Mouse (Mus musculus): ENCODE results near the gene Cul1. TPM values are rescaled to one million over a fixed set of nuclear protein-coding genes. Genes with fewer than 3 reads are reported as not detected.
A peak's percentile ranks its signal among the peaks of the same experiment; 100 is the strongest.

The Cul1 gene
- total and polyA plus RNA-seq, 2 experiments from 2014 or later: 110 to 121 TPM

DNA sequence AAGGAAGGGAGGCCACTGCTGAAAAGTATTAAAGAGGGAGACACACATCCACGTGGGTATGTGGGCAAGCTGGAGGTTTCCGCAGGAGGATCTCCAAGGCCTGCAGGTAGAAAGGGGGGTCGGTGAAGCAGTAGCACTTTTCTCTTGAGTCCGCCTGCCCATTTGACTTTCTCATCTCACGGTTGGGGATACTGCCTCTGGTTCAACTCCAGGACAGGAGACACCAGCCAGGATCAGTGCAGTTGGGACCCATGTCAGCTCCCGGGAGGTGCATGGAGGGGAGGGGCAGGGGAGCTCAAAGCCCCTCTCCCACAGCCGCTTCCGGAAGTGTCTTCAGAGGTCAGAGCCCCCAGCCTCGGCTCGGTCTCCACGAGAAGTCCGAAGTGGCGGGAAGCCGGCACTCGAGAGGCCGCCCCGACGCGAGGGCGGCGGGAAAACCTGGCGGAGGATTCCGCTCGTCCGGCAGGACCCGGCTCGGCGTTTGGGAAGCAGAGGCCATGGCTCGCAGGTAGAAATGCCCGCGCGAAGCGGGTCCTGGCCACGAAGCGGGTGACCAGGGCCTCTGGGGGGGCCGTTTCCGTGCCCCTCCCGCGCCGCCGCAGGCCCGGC lies 428 bp downstream of the Cul1 start:
- Histone ChIP-seq H3K4me1 (ENCODE audit: insufficient read depth, low read length) (peaks cover 6% of the 10 kb centered on the region), H3K27ac (ENCODE audit: low read depth, low read length) (peak overlapping the region; percentile 99), H3K4me3 (ENCODE audit: low read depth, low read length) (peak overlapping the region; percentile 97), H3K27me3 (ENCODE audit: insufficient read depth, low read length) (no peaks in the 10 kb centered on the region), H3K9ac (replicated peaks; ENCODE audit: low read length, poor library complexity, severe bottlenecking) (peak overlapping the region; percentile 100), H3K36me3 (ENCODE audit: insufficient read depth, low read length) (no peaks in the 10 kb centered on the region), H3K4me2 (ENCODE audit: low read depth, low read length, poor library complexity, severe bottlenecking) (peak overlapping the region; percentile 86), H3K9me3 (ENCODE audit: low read length) (no peaks in the 10 kb centered on the region)
- TF ChIP-seq CTCF (IDR thresholded peaks at IDR 0.05): no peak
- DNase-seq (ENCODE audit: low spot score): peak; percentile 65
- ATAC-seq (ENCODE audit: low FRiP score): peak; percentile 68
- under 1% methylated on average over 39 of the region's 42 CpGs for WGBS

GRCm38 (mm10) chr6:47454131-47454574 lies 955 bp downstream of the Cul1 start:
- Histone ChIP-seq H3K9me3 (ENCODE audit: low read length) (no peaks in the 10 kb centered on the region), H3K4me1 (ENCODE audit: insufficient read depth, low read length) (peaks cover 6% of the 10 kb centered on the region), H3K36me3 (ENCODE audit: insufficient read depth, low read length) (no peaks in the 10 kb centered on the region), H3K4me3 (ENCODE audit: low read depth, low read length) (peak overlapping the region; percentile 97), H3K4me2 (ENCODE audit: low read depth, low read length, poor library complexity, severe bottlenecking) (peak overlapping the region; percentile 86), H3K9ac (replicated peaks; ENCODE audit: low read length, poor library complexity, severe bottlenecking) (peak overlapping the region; percentile 100), H3K27me3 (ENCODE audit: insufficient read depth, low read length) (no peaks in the 10 kb centered on the region), H3K27ac (ENCODE audit: low read depth, low read length) (peak overlapping the region; percentile 99)
- DNase-seq (ENCODE audit: low spot score): peak; percentile 67
- ATAC-seq (ENCODE audit: low FRiP score): peak; percentile 91
- WGBS: under 1% methylated on average over 31 of the region's 72 CpGs
- TF ChIP-seq CTCF (IDR thresholded peaks at IDR 0.05): no peak

GRCm38 (mm10) chr6:47454575-47455571 lies 1.7 kb downstream of the Cul1 start:
- H3K9me3 ChIP-seq (ENCODE audit: low read length): no peaks in the 10 kb centered on the region
- under 1% methylated on average over 63 of the region's 79 CpGs for WGBS
- peak overlapping the region; percentile 99 for H3K27ac ChIP-seq (ENCODE audit: low read depth, low read length)
- peaks cover 6% of the 10 kb centered on the region for H3K4me1 ChIP-seq (ENCODE audit: insufficient read depth, low read length)
- peak overlapping the region; percentile 86 for H3K4me2 ChIP-seq (ENCODE audit: low read depth, low read length, poor library complexity, severe bottlenecking)
- H3K9ac ChIP-seq (replicated peaks; ENCODE audit: low read length, poor library complexity, severe bottlenecking): peak overlapping the region; percentile 100
- ATAC-seq (ENCODE audit: low FRiP score) (peak; percentile 75), DNase-seq (ENCODE audit: low spot score) (peak; percentile 54)
- TF ChIP-seq CTCF (IDR thresholded peaks at IDR 0.05): no peak
- H3K27me3 ChIP-seq (ENCODE audit: insufficient read depth, low read length): no peaks in the 10 kb centered on the region
- H3K4me3 ChIP-seq (ENCODE audit: low read depth, low read length): peak overlapping the region; percentile 97
- H3K36me3 ChIP-seq (ENCODE audit: insufficient read depth, low read length): no peaks in the 10 kb centered on the region

DNA sequence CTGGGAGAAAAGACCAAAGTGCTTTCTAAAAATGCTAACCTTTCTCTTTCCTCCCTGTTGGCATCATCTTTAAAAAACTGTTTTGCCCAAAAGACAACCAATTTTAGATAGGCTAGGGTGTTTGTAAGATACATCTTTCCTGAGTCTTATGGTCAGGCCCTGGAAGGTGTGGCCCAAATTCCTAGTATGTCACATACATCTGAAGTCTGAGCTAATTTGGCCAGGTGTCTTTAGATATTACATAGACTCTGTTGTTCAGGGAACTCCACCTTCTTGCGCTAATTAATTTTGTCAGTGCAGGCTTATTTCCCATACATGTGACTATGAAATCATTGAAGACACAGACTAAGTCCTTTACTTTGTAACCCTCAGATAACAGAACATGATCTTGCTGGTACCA lies 2.6 kb downstream of the Cul1 start:
- ATAC-seq (ENCODE audit: low FRiP score) (no peak), DNase-seq (ENCODE audit: low spot score) (no peak)
- TF ChIP-seq CTCF (IDR thresholded peaks at IDR 0.05): no peak
- 67% methylated on average over 1 of the region's 1 CpGs for WGBS
- H3K4me3 ChIP-seq (ENCODE audit: low read depth, low read length): peak overlapping the region; percentile 97; the same call in 1 of the 2 replicates
- H3K27ac ChIP-seq (ENCODE audit: low read depth, low read length): no peak overlapping the region
- no peaks in the 10 kb centered on the region for H3K27me3 ChIP-seq (ENCODE audit: insufficient read depth, low read length)
- peaks cover 10% of the 10 kb centered on the region for H3K4me1 ChIP-seq (ENCODE audit: insufficient read depth, low read length)
- H3K4me2 ChIP-seq (ENCODE audit: low read depth, low read length, poor library complexity, severe bottlenecking): peak overlapping the region; percentile 86
- H3K9me3 ChIP-seq (ENCODE audit: low read length): no peaks in the 10 kb centered on the region
- 0 out of 2 replicates have a peak overlapping the region, but pooled peaks have one; percentile 100 for H3K9ac ChIP-seq (replicated peaks; ENCODE audit: low read length, poor library complexity, severe bottlenecking)
- no peaks in the 10 kb centered on the region for H3K36me3 ChIP-seq (ENCODE audit: insufficient read depth, low read length)

DNA sequence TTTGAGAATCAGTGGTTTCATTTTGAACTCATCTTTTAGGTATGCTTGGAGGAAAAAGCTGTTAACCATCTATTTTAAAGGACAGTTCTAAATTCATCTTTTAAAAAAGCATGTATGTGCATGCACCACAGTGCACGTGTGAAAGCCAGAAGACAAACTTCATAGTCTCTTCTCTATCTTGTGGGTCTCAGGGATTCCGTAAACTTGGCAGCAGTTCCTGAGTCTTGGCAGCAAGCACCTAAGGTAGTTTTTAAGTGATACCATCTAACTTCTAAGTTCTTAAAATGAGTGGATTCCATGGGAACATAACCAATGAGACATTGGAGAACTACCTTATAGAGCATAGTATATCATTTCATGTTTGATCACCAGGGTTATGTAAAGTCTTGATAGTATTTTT lies 3.7 kb downstream of the Cul1 start:
- H3K4me1 ChIP-seq (ENCODE audit: insufficient read depth, low read length): peaks cover 10% of the 10 kb centered on the region
- ATAC-seq (ENCODE audit: low FRiP score) (no peak), DNase-seq (ENCODE audit: low spot score) (no peak)
- H3K36me3 ChIP-seq (ENCODE audit: insufficient read depth, low read length): no peaks in the 10 kb centered on the region
- no peaks in the 10 kb centered on the region for H3K27me3 ChIP-seq (ENCODE audit: insufficient read depth, low read length)
- H3K27ac ChIP-seq (ENCODE audit: low read depth, low read length): no peak overlapping the region
- no peak overlapping the region for H3K9ac ChIP-seq (replicated peaks; ENCODE audit: low read length, poor library complexity, severe bottlenecking)
- H3K9me3 ChIP-seq (ENCODE audit: low read length): no peaks in the 10 kb centered on the region
- H3K4me3 ChIP-seq (ENCODE audit: low read depth, low read length): no peak overlapping the region
- TF ChIP-seq CTCF (IDR thresholded peaks at IDR 0.05): no peak
- 66% methylated on average over 2 of the region's 2 CpGs for WGBS
- H3K4me2 ChIP-seq (ENCODE audit: low read depth, low read length, poor library complexity, severe bottlenecking): no peak overlapping the region
